In genomic region chr16:65672116-65672515, GRCm38 (mm10) we compare ENCODE assay signal across 17 mouse cellular contexts.
"Had no signal": no experiment of that assay in that cellular context is flagged by ENCODE, and none has a peak within 500 bp of the region (broad histone marks: within the 10 kb centered on the region; RNA-seq: fewer than 3 reads in every experiment).

No protein-coding gene starts in this region.

- H3K27ac ChIP-seq: limb, embryonic 15.5 days; lung, embryonic 15.5 days; macrophage; midbrain, embryonic 15.5 days; neural tube, embryonic 12.5 days; stomach, embryonic 15.5 days had no signal

- ATAC-seq: hindbrain, embryonic 16.5 days; inflammation-experienced regulatory T-cells, adult 6 months; intestine, postnatal 0 days; midbrain, embryonic 15.5 days had no signal

- DNase-seq: layer of hippocampus, adult 9-11 months; layer of hippocampus, postnatal 36 days; lung, postnatal 14 days; right cerebral cortex, postnatal 14 days; thymus, adult 2 months; thymus, postnatal 25 days had no signal

- H3K4me2 ChIP-seq: limb, embryonic 15.5 days; lung, embryonic 15.5 days; midbrain, embryonic 11.5 days; midbrain, embryonic 15.5 days; neural tube, embryonic 12.5 days; stomach, embryonic 15.5 days had no signal

- H3K4me1 ChIP-seq: limb, embryonic 15.5 days; lung, embryonic 15.5 days; megakaryocyte, embryonic 14.5 days; midbrain, embryonic 15.5 days; neural tube, embryonic 12.5 days; stomach, embryonic 15.5 days had no signal

- H3K36me3 ChIP-seq: limb, embryonic 15.5 days; lung, embryonic 15.5 days; midbrain, embryonic 15.5 days; neural tube, embryonic 12.5 days; stomach, embryonic 15.5 days had no signal

- H3K27me3 ChIP-seq: limb, embryonic 15.5 days; lung, embryonic 15.5 days; megakaryocyte, embryonic 14.5 days; midbrain, embryonic 15.5 days; neural tube, embryonic 12.5 days; stomach, embryonic 15.5 days had no signal

- H3K9me3 ChIP-seq: limb, embryonic 15.5 days; lung, embryonic 15.5 days; midbrain, embryonic 15.5 days; neural tube, embryonic 12.5 days; stomach, embryonic 15.5 days had no signal

- H3K4me3 ChIP-seq: limb, embryonic 15.5 days; lung, embryonic 15.5 days; megakaryocyte, embryonic 14.5 days; midbrain, embryonic 15.5 days; neural tube, embryonic 12.5 days; stomach, embryonic 15.5 days had no signal

- H3K9ac ChIP-seq: limb, embryonic 15.5 days; lung, embryonic 15.5 days; midbrain, embryonic 15.5 days; neural tube, embryonic 12.5 days; stomach, embryonic 15.5 days had no signal
